Mouse (Mus musculus): ENCODE results near the gene Pctp. TPM values are rescaled to one million over a fixed set of nuclear protein-coding genes. Genes with fewer than 3 reads are reported as not detected.

The Pctp gene
- total RNA-seq, 1 experiment from 2014 or later, result 31.2 TPM

- ATAC-seq (replicated peaks; ENCODE audit: low read depth, poor library complexity, severe bottlenecking), result no peak
These were observed 23.5 kb downstream of the Pctp start for GRCm38 (mm10) chr11:89978914-89979818.

GRCm38 (mm10) chr11:89978353-89978831 lies 24.3 kb downstream of the Pctp start:
- ATAC-seq (replicated peaks; ENCODE audit: low read depth, poor library complexity, severe bottlenecking), result 0 out of 2 replicates have a peak, but pooled peaks have one; percentile 39

GRCm38 (mm10) chr11:89977746-89978352 lies 24.8 kb downstream of the Pctp start:
- no peak for ATAC-seq (replicated peaks; ENCODE audit: low read depth, poor library complexity, severe bottlenecking)

GRCm38 (mm10) chr11:89976361-89976760 lies 26.3 kb downstream of the Pctp start:
- no peak for ATAC-seq (replicated peaks; ENCODE audit: low read depth, poor library complexity, severe bottlenecking)

- ATAC-seq (replicated peaks; ENCODE audit: low read depth, poor library complexity, severe bottlenecking), result no peak
These were observed 31.4 kb downstream of the Pctp start for GRCm38 (mm10) chr11:89971296-89971695.

- ATAC-seq (replicated peaks; ENCODE audit: low read depth, poor library complexity, severe bottlenecking), result no peak
These were observed 32.0 kb downstream of the Pctp start for GRCm38 (mm10) chr11:89970726-89971125.

- no peak for ATAC-seq (replicated peaks; ENCODE audit: low read depth, poor library complexity, severe bottlenecking)
These were observed 33.6 kb downstream of the Pctp start for GRCm38 (mm10) chr11:89969131-89969530.

GRCm38 (mm10) chr11:89950691-89951270 lies 51.9 kb downstream of the Pctp start:
- ATAC-seq (replicated peaks; ENCODE audit: low read depth, poor library complexity, severe bottlenecking), result no peak

GRCm38 (mm10) chr11:89947806-89948205 lies 54.9 kb downstream of the Pctp start:
- no peak for ATAC-seq (replicated peaks; ENCODE audit: low read depth, poor library complexity, severe bottlenecking)

GRCm38 (mm10) chr11:89945159-89945558 lies 57.5 kb downstream of the Pctp start:
- no peak for ATAC-seq (replicated peaks; ENCODE audit: low read depth, poor library complexity, severe bottlenecking)

GRCm38 (mm10) chr11:89937241-89937640 lies 65.5 kb downstream of the Pctp start:
- 0 out of 2 replicates have a peak, but pooled peaks have one; percentile 65 for ATAC-seq (replicated peaks; ENCODE audit: low read depth, poor library complexity, severe bottlenecking)

Other genes starting within 250 kb of the Pctp start
- not detected in 2 replicates for gene Ankfn1, start 225.2 kb downstream of the Pctp start, total RNA-seq (2017)
- 0.27 TPM in 1 of 2 replicates, not detected in the other for gene Tmem100, start 27.5 kb upstream of the Pctp start, total RNA-seq (2017)
- gene Gm45716, start 184.8 kb upstream of the Pctp start, total RNA-seq (2017), result 4.3 and 11.0 TPM in 2 replicates
- 16.2 and 18.1 TPM in 2 replicates for gene Mmd, start 246.6 kb upstream of the Pctp start, total RNA-seq (2017)

Measured in common myeloid progenitor, adult 5-6 weeks (primary cell).